Mouse (Mus musculus): Measurements from ENCODE around the gene Dbndd1. TPM values are rescaled to one million over a fixed set of nuclear protein-coding genes. Genes with fewer than 3 reads are reported as not detected.
"Not testable (repeated sequence)": the region's sequence is repeated elsewhere in the genome, so short reads cannot be mapped to it uniquely, and the experiment has no call there.

Gene Dbndd1
- 10 to 100 TPM; 12.4 to 12.8 TPM for total RNA-seq (2021)
- long read RNA-seq, experiment 1, transcript Dbndd1-201 (4 exons, 1,677 nt): major isoform, 20 of 21 reads
- long read RNA-seq, experiment 1, partial matches to known transcripts: 1 of 21 reads
- long read RNA-seq, experiment 1, other reads (novel, unspliced or antisense): 0 of 21 reads
- long read RNA-seq, experiment 2, transcript Dbndd1-201 (4 exons, 1,677 nt): major isoform, 13 of 14 reads
- long read RNA-seq, experiment 2, partial matches to known transcripts: 0 of 14 reads
- long read RNA-seq, experiment 2, other reads (novel, unspliced or antisense): 1 of 14 reads

DNA sequence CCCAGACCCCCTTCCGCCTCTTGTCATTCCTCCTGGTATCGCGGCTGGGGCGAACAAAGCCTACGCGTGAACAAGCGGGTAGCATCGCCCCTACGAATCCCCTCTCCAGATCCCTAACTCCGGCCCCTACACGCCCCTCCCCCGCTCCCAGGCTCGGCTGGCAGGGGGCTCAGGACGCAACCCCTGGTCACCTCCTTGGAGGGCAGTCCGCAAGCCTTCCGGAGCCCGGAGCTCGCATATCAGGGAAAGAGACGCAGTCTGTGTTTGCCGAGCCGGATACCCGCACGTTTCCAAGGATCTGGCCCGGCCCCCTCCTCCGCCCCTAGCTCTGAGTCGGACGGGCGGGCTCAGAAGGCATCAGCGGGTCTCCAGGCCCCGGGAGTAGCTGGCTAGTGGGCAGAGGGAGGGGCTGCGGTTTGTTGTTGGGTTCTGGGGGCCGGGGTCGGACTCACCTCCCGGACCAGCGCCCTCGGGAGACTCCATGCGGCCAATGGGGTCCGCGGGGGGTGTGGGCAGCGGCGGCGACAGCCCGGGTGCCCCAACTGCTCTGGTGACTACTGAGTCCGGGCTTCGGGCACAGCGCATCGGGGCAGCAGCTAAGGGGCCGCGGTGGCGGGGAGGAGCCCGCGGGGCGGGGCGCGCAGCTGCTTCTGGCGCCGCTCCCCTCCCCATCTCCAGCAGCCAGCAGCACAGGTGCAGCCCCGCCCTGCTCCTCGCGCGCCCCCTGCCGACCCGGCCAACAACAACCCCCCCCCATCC, at the start of gene Dbndd1:
Gene Dbndd1, minus strand, starts transcription at position 683 of the 759 bp plus-strand sequence.
- intact Hi-C loops (cut with DNase I): no loop called here
- DNase-seq (ENCODE audit: low spot score in 2 of 2): peak in 1 of 2 experiments; percentile 47

- intact Hi-C loops (cut with DNase I); DNase-seq (ENCODE audit: low spot score in 2 of 2): not testable (repeated sequence)
Observed at GRCm38 (mm10) chr8:123564221-123564620, 49.0 kb upstream of the Dbndd1 start.

GRCm38 (mm10) chr8:123537641-123538040, 22.4 kb upstream of the Dbndd1 start:
- DNase-seq (ENCODE audit: low spot score in 2 of 2): peak in 1 of 2 experiments; percentile 57
- intact Hi-C loops (cut with DNase I): not testable (repeated sequence)

GRCm38 (mm10) chr8:123536990-123537380, 21.7 kb upstream of the Dbndd1 start:
- DNase-seq (ENCODE audit: low spot score in 2 of 2): no peak
- intact Hi-C loops (cut with DNase I): no loop called here

DNA sequence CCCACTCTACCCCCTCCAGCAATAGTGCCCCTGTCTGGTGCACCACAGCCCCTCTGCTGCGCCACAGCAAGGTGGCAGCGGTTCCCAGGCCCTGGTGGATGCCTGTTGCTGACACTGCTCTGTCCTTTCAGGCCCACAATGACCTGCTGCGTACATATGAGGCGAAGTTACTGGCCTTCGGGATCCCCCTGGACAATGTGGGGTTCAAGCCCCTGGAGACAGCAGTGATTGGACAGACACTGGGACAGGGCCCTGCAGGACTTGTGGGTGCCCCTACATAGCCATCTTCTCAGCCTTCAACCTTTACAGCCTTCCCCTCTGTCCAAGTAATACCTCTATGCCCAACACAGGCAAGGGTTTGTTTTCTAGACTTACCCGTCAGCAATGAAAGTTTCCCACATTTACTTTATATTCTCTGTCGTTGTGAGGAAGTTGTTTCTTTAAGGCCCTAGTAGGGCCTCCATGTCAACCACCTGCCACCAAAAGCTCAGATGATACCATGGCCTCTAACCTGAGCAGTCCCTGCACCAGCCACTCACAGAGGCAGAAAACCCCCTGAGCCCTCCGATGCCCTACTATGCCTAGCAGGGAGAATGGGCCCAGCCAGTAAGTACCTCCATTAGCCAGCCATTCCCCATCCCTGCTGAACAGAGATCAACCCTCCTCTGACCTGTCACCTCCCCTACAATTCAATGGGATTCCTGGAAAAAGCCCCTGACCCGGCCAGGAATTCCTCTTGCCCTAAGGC, 21.2 kb upstream of the Dbndd1 start:
- DNase-seq (ENCODE audit: low spot score in 2 of 2): no peak
- intact Hi-C loops (cut with DNase I): no loop called here

GRCm38 (mm10) chr8:123527720-123528489, 12.6 kb upstream of the Dbndd1 start:
- intact Hi-C loops (cut with DNase I): no loop called here
- peak in 1 of 2 experiments; percentile 62 for DNase-seq (ENCODE audit: low spot score in 2 of 2)

GRCm38 (mm10) chr8:123520048-123520447, 4.8 kb upstream of the Dbndd1 start:
- intact Hi-C loops (cut with DNase I); DNase-seq (ENCODE audit: low spot score in 2 of 2): not testable (repeated sequence)

DNA sequence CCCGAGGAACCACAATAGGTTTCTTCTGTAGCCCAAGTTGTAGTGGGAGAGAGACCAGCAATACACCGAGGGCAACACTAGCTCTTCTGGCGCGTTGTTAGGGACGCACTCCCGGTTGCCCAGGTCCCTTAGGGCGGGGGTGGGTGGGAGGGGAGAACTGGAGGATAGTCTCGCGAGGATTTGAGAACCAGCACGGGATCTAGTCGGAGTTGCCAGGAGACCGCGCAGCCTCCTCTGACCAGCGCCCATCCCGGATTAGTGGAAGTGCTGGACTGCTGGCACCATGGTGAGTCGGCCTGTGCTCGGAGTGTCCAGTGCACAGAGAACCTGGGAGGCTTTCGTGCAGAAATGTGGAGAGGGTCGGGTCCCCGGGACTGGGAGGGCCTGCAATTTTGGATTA, 3.4 kb upstream of the Dbndd1 start, which contains the start of gene Gas8:
Gene Gas8, plus strand, starts transcription at position 168 of the 400 bp plus-strand sequence.
- DNase-seq (ENCODE audit: low spot score in 2 of 2): peak; percentile 91 to 95
- intact Hi-C loops (cut with DNase I): no loop called here

GRCm38 (mm10) chr8:123518172-123518571, 2.9 kb upstream of the Dbndd1 start:
- DNase-seq (ENCODE audit: low spot score in 2 of 2): no peak
- intact Hi-C loops (cut with DNase I): no loop called here

DNA sequence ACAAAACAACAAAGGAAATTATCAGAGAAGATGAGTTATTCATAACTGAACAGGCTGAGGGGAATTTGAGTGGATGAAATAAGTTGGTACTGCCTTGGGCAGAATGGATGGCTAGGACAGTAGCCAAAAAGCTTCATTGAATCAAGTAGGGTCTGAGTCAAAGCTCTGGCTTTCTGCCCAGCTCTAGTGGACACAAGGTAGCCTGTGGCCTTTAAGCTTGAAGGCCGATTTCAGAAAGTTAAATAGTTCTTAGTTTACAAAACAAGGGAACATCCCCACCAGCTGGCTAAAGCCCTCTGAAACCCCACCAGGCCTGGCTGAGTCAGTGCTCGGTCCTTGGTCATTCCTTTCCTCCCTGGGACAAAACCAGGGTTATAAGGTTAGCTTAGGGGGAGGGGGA, 1.3 kb upstream of the Dbndd1 start:
- intact Hi-C loops (cut with DNase I): no loop called here
- no peak for DNase-seq (ENCODE audit: low spot score in 2 of 2)

DNA sequence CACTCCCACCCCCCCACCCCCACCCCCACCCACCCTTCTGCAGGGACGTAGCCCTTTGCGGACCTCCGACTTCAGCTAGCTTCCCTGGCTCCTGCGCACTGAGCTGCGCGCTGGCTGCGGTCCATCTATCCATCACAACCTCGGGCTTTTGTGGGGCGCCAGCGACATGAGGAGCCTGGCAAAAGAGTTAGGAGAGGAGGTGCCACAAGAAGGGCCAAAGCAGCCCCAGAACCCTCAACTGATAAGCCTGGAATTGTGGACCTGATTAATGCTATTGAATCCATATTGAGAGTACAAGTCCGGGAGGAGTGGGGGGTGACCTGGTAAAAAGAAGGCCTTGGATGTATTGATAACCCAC, 256 bp upstream of the Dbndd1 start:
- intact Hi-C loops (cut with DNase I): no loop called here

GRCm38 (mm10) chr8:123514136-123514535, 1.1 kb downstream of the Dbndd1 start:
- intact Hi-C loops (cut with DNase I): no loop called here
- DNase-seq (ENCODE audit: low spot score in 2 of 2): no peak

More for the DNA sequence above, 256 bp upstream of the Dbndd1 start:
- no peak for DNase-seq (ENCODE audit: low spot score in 2 of 2)

GRCm38 (mm10) chr8:123510819-123511218, 4.4 kb downstream of the Dbndd1 start:
- no peak for DNase-seq (ENCODE audit: low spot score in 2 of 2)
- intact Hi-C loops (cut with DNase I): no loop called here

DNA sequence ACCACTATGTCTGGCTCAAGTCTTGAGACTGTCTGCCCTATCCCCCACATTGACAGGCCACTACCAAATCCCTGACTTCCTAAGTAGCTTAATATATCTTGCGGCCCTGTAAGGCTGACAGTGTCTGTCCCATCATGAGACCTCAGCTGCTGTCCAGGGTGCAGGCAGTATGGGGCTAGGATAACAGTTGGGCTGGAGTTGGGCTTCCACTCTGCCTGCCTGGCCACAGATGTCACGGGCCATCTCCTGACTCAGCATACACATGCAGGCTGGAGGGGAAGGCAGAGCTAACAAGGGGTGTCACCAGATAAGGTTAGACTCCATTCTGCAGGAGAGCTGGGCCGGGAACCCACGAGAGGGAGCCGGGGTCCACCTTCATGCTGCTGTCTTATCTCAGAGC, 8.1 kb downstream of the Dbndd1 start:
- intact Hi-C loops (cut with DNase I): no loop called here
- DNase-seq (ENCODE audit: low spot score in 2 of 2): no peak

- intact Hi-C loops (cut with DNase I): no loop called here
- DNase-seq (ENCODE audit: low spot score in 2 of 2): no peak
Observed at GRCm38 (mm10) chr8:123505695-123506094, 9.6 kb downstream of the Dbndd1 start.

DNA sequence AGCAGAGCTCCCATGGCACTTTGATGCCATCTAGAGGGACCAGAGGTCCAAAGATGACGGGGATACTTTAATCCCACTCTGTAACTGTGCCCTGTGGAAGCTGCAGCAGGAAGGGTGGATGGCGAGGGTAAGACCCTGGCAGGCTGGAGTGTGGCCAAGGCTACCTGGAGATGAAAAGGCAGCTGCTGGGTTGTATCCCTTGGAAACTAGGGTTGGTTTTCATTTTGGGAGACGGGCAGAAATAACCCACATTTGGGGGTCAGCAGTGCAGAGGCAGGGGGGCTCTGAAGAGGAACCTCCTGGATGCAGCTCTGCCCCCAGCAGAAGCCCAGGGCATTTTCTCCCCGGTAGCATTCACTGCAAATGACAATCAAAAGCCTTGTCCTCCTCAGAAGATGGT, 10.0 kb downstream of the Dbndd1 start:
- intact Hi-C loops (cut with DNase I): no loop called here
- DNase-seq (ENCODE audit: low spot score in 2 of 2): no peak

GRCm38 (mm10) chr8:123504591-123505195, 10.6 kb downstream of the Dbndd1 start:
- DNase-seq (ENCODE audit: low spot score in 2 of 2): no peak
- intact Hi-C loops (cut with DNase I): no loop called here

- no peak for DNase-seq (ENCODE audit: low spot score in 2 of 2)
- intact Hi-C loops (cut with DNase I): no loop called here
Observed at GRCm38 (mm10) chr8:123503801-123504467, 11.3 kb downstream of the Dbndd1 start.

All from left cerebral cortex, postnatal 14 days (tissue).